Mouse (Mus musculus) kidney, postnatal 10 days (tissue): ENCODE data around the gene Gm8897.
"Not testable (repeated sequence)": the region's sequence is repeated elsewhere in the genome, so short reads cannot be mapped to it uniquely, and the experiment has no call there.

Source experiments
- DNase-seq: peaks from one replicate; pipeline ENCODE4 v3.0.0; 2021; ENCODE audit warnings: mixed read lengths

Gene Gm8897

GRCm38 (mm10) chr5:11416118-11416517 lies at the start of gene Gm8897:
TSS of gene Gm8897 (plus strand) at chr5:11416418.
- DNase-seq, result not testable (repeated sequence)

GRCm38 (mm10) chr5:11416691-11417090 lies 473 bp downstream of the Gm8897 start:
- DNase-seq, result not testable (repeated sequence)
